Mouse (Mus musculus): Measurements from ENCODE around the gene Stx4a. TPM values are rescaled to one million over a fixed set of nuclear protein-coding genes. Genes with fewer than 3 reads are reported as not detected.
A peak's percentile ranks its signal among the peaks of the same experiment; 100 is the strongest.
"Not testable (repeated sequence)": the region's sequence is repeated elsewhere in the genome, so short reads cannot be mapped to it uniquely, and the experiment has no call there.

The Stx4a gene
- 10 to 100 TPM; 67.8 to 94.9 TPM for total RNA-seq (2021)
- long read RNA-seq, experiment 1, transcript Stx4a-202 (10 exons, 1,316 nt) = minor isoform, 5 of 93 reads
- long read RNA-seq, experiment 1, transcript Stx4a-201 (11 exons, 1,456 nt) = major isoform, 61 of 93 reads
- long read RNA-seq, experiment 1, partial matches to known transcripts = 20 of 93 reads
- long read RNA-seq, experiment 1, other reads (novel, unspliced or antisense) = 7 of 93 reads
- long read RNA-seq, experiment 2, partial matches to known transcripts = 6 of 14 reads
- long read RNA-seq, experiment 2, other reads (novel, unspliced or antisense) = 3 of 14 reads

- no peak for DNase-seq
Observed at GRCm38 (mm10) chr7:127824176-127824871, at the start of gene Stx4a, which contains the start of gene Stx1b. Gene Stx4a (plus strand): TSS chr7:127824294. Gene Stx1b (minus strand): TSS chr7:127824549.

GRCm38 (mm10) chr7:127775837-127776236 is 48.3 kb upstream of the Stx4a start:
- not testable (repeated sequence) for DNase-seq

GRCm38 (mm10) chr7:127776426-127776825 is 47.7 kb upstream of the Stx4a start, which contains the start of gene Setd1a:
Gene Setd1a (plus strand): TSS chr7:127776670.
- DNase-seq = peak; percentile 94

- peak; percentile 97 for DNase-seq
Observed at GRCm38 (mm10) chr7:127776878-127777473, 47.1 kb upstream of the Stx4a start.

- peak; percentile 81 for DNase-seq
Observed at GRCm38 (mm10) chr7:127777474-127778266, 46.4 kb upstream of the Stx4a start.

GRCm38 (mm10) chr7:127778350-127778749 is 45.7 kb upstream of the Stx4a start:
- no peak for DNase-seq

GRCm38 (mm10) chr7:127785308-127785707 is 38.8 kb upstream of the Stx4a start, which contains the start of gene Gm49388:
Gene Gm49388 (plus strand): TSS chr7:127785608.
- no peak for DNase-seq

- DNase-seq = no peak
Observed at GRCm38 (mm10) chr7:127797076-127797845, 26.8 kb upstream of the Stx4a start.

GRCm38 (mm10) chr7:127798591-127798990 is 25.5 kb upstream of the Stx4a start:
- DNase-seq = no peak

- no peak for DNase-seq
Observed at GRCm38 (mm10) chr7:127799211-127799610, 24.9 kb upstream of the Stx4a start.

- no peak for DNase-seq
Observed at GRCm38 (mm10) chr7:127799738-127800137, 24.4 kb upstream of the Stx4a start.

- DNase-seq = peak; percentile 98
Observed at GRCm38 (mm10) chr7:127800435-127801009, 23.6 kb upstream of the Stx4a start, which contains the start of gene Hsd3b7. Gene Hsd3b7 (plus strand): TSS chr7:127800604.

GRCm38 (mm10) chr7:127801010-127801621 is 23.0 kb upstream of the Stx4a start:
- peak; percentile 45 for DNase-seq

GRCm38 (mm10) chr7:127802313-127802712 is 21.8 kb upstream of the Stx4a start:
- DNase-seq = no peak

- no peak for DNase-seq
Observed at GRCm38 (mm10) chr7:127808821-127809220, 15.3 kb upstream of the Stx4a start.

GRCm38 (mm10) chr7:127809846-127810245 is 14.2 kb upstream of the Stx4a start:
- no peak for DNase-seq

- DNase-seq = no peak
Observed at GRCm38 (mm10) chr7:127810650-127811049, 13.4 kb upstream of the Stx4a start.

- no peak for DNase-seq
Observed at GRCm38 (mm10) chr7:127811240-127811639, 12.9 kb upstream of the Stx4a start.

- DNase-seq = peak; percentile 82
Observed at GRCm38 (mm10) chr7:127812292-127812691, 11.8 kb upstream of the Stx4a start.

- peak; percentile 57 for DNase-seq
Observed at GRCm38 (mm10) chr7:127813821-127814220, 10.3 kb upstream of the Stx4a start.
